Mouse (Mus musculus) MEL (cell line): Measurements from ENCODE around the gene Fgfr2.

Experiments used
- CTCF ChIP-seq, 3 experiments: IDR thresholded peaks in 2 of 3; conservative IDR thresholded peaks in 1 of 3; 2 replicates each; pipeline ENCODE4 v1.5.1; 2011 to 2012; ENCODE audit warnings: low read length in 3 of 3, low read depth in 2 of 3, mild to moderate bottlenecking in 2 of 3, improper control_type of control experiment in 1 of 3, inconsistent platforms in 1 of 3, mixed read lengths in 1 of 3, moderate library complexity in 1 of 3; ENCODE audit not compliant: control insufficient read depth in 1 of 3, insufficient read depth in 1 of 3, poor library complexity in 1 of 3, severe bottlenecking in 1 of 3
- MEF2A ChIP-seq: IDR thresholded peaks from 2 replicates; pipeline ENCODE4 v1.6.1; 2014; ENCODE audit warnings: low read depth, mild to moderate bottlenecking, inconsistent platforms, low read length, improper control_type of control experiment; ENCODE audit not compliant: poor library complexity, insufficient replicate concordance, severe bottlenecking; ENCODE audit errors: extremely low read depth
- TAL1 ChIP-seq: IDR thresholded peaks from 2 replicates; pipeline ENCODE4 v1.6.1; 2012; ENCODE audit warnings: mild to moderate bottlenecking, inconsistent platforms, low read length, moderate library complexity, mixed read lengths
- TCF12 ChIP-seq: IDR thresholded peaks from 2 replicates; pipeline ENCODE4 v1.6.1; 2014; ENCODE audit warnings: low read depth, mild to moderate bottlenecking, inconsistent platforms, low read length, improper control_type of control experiment, moderate library complexity
- UBTF ChIP-seq: IDR thresholded peaks from 2 replicates; pipeline ENCODE4 v1.6.1; 2012; ENCODE audit warnings: low read depth, mild to moderate bottlenecking, inconsistent platforms, low read length, improper control_type of control experiment, moderate library complexity, borderline replicate concordance; ENCODE audit not compliant: insufficient read depth

GRCm38 (mm10) chr7:130471045-130471444 lies 2652.1 kb downstream of the Fgfr2 start:
- no peak for TF ChIP-seq TCF12
- TF ChIP-seq CTCF (IDR thresholded peaks at IDR 0.05 in 2 of 3, conservative IDR thresholded peaks at IDR 0.05 in 1 of 3; ENCODE audit: control insufficient read depth in 1 of 3, insufficient read depth in 1 of 3, low read depth in 2 of 3, low read length in 3 of 3, poor library complexity in 1 of 3, severe bottlenecking in 1 of 3): no peak
- TF ChIP-seq MEF2A: no peak
- no peak for TF ChIP-seq UBTF
- no peak for TF ChIP-seq TAL1
